Mouse (Mus musculus): Measurements from ENCODE around the gene Scap.

GRCm38 (mm10) chr9:110412926-110413325, 79.8 kb downstream of the Scap start:
- TF ChIP-seq CTCF (IDR thresholded peaks at IDR 0.05; ENCODE audit: low read depth) (no peak), EP300 (optimal IDR thresholded peaks at IDR 0.05) (no peak)

All from stomach, postnatal 0 days (tissue).